Comparison of ENCODE assay signal across 8 mouse cellular contexts in genomic region chr12:73790571-73791108, GRCm38 (mm10).
DNase-seq lines count a peak whose midpoint lies in the region; ATAC-seq and TF ChIP-seq lines count a peak whose summit lies in the region.

No protein-coding gene starts in this region.

- 18% methylated on average over 5 of the region's 5 CpGs for WGBS in heart, embryonic 10.5 days
- WGBS in kidney, postnatal 0 days, result 50% methylated on average over 5 of the region's 5 CpGs
- 68% methylated on average over 5 of the region's 5 CpGs for WGBS in midbrain, postnatal 0 days

- peaks cover 56% of the 10 kb centered on the region for H3K4me1 ChIP-seq in heart, embryonic 10.5 days
- peaks cover 6% of the 10 kb centered on the region; the same call in 1 of the 2 replicates for H3K4me1 ChIP-seq in kidney, postnatal 0 days (replicated peaks; ENCODE audit: insufficient read depth, low read length)
- H3K4me1 ChIP-seq in midbrain, postnatal 0 days (ENCODE audit: insufficient read depth, low read length), result peaks cover 18% of the 10 kb centered on the region

- no peaks in the 10 kb centered on the region for H3K27me3 ChIP-seq in heart, embryonic 10.5 days (ENCODE audit: insufficient read depth, poor library complexity, severe bottlenecking)
- H3K27me3 ChIP-seq in kidney, postnatal 0 days (ENCODE audit: insufficient read depth, low read length), result no peaks in the 10 kb centered on the region
- no peaks in the 10 kb centered on the region for H3K27me3 ChIP-seq in midbrain, postnatal 0 days (ENCODE audit: insufficient read depth, low read length)

- H3K9ac ChIP-seq in kidney, postnatal 0 days (ENCODE audit: low read depth, low read length), result no peak overlapping the region
- H3K9ac ChIP-seq in midbrain, postnatal 0 days (replicated peaks; ENCODE audit: low read length, poor library complexity, severe bottlenecking), result no peak overlapping the region

- 0 out of 2 replicates have a peak overlapping the region, but pooled peaks have one; percentile 18 for H3K4me3 ChIP-seq in heart, embryonic 10.5 days
- no peak overlapping the region for H3K4me3 ChIP-seq in kidney, postnatal 0 days (replicated peaks; ENCODE audit: low read depth, low read length)
- H3K4me3 ChIP-seq in midbrain, postnatal 0 days (ENCODE audit: low read depth, low read length), result no peak overlapping the region
- H3K4me3 ChIP-seq in left cerebral cortex, adult 2 months, result no peak overlapping the region

- DNase-seq in 3134 (ENCODE audit: extremely low read depth, insufficient read length, low spot score), result peak; percentile 77
- peak; percentile 41 for DNase-seq in adrenal gland, postnatal 10 days
- DNase-seq in heart, embryonic 10.5 days (ENCODE audit: low spot score), result no peak
- DNase-seq in kidney, postnatal 0 days (ENCODE audit: low spot score), result peak; percentile 68
- no peak for DNase-seq in natural killer cell, adult 2 months (ENCODE audit: low spot score in 2 of 2)
- DNase-seq in midbrain, postnatal 0 days (ENCODE audit: low spot score), result no peak
- DNase-seq in left cerebral cortex, adult 2 months (ENCODE audit: extremely low spot score in 1 of 2, low spot score in 2 of 2), result no peak

- no peak for ATAC-seq in kidney, postnatal 0 days (replicated peaks; ENCODE audit: low FRiP score, low read depth)
- ATAC-seq in midbrain, postnatal 0 days (ENCODE audit: low FRiP score), result no peak
- no peak for ATAC-seq in megakaryocyte, adult 5-6 weeks (ENCODE audit: poor library complexity, severe bottlenecking)

- H3K9me3 ChIP-seq in heart, embryonic 10.5 days, result no peaks in the 10 kb centered on the region
- no peaks in the 10 kb centered on the region for H3K9me3 ChIP-seq in kidney, postnatal 0 days (replicated peaks; ENCODE audit: low read length)
- no peaks in the 10 kb centered on the region for H3K9me3 ChIP-seq in midbrain, postnatal 0 days (ENCODE audit: low read length)

- intact Hi-C loops in left cerebral cortex, adult 2 months (cut with DNase I), result loop anchor here (5.0 kb wide), 1 partner anchor 117 kb away; no protein-coding TSS in a partner anchor

- H3K4me2 ChIP-seq in kidney, postnatal 0 days (ENCODE audit: low read length), result no peak overlapping the region
- H3K4me2 ChIP-seq in midbrain, postnatal 0 days (ENCODE audit: low read depth, low read length, poor library complexity, severe bottlenecking), result no peak overlapping the region

- no peak for TF ChIP-seq CTCF in kidney, postnatal 0 days (IDR thresholded peaks at IDR 0.05; ENCODE audit: low read depth)
- TF ChIP-seq CTCF in midbrain, postnatal 0 days (IDR thresholded peaks at IDR 0.05), result no peak
- no peak for TF ChIP-seq CTCF in left cerebral cortex, adult 2 months (IDR thresholded peaks at IDR 0.05)

- no peaks in the 10 kb centered on the region for H3K36me3 ChIP-seq in heart, embryonic 10.5 days
- no peaks in the 10 kb centered on the region for H3K36me3 ChIP-seq in kidney, postnatal 0 days (ENCODE audit: insufficient read depth, low read length)
- H3K36me3 ChIP-seq in midbrain, postnatal 0 days (ENCODE audit: insufficient read depth, low read length), result no peaks in the 10 kb centered on the region

- H3K27ac ChIP-seq in heart, embryonic 10.5 days, result peak overlapping the region; percentile 88
- peak overlapping the region; percentile 48 for H3K27ac ChIP-seq in kidney, postnatal 0 days
- H3K27ac ChIP-seq in midbrain, postnatal 0 days (ENCODE audit: low read depth, low read length), result no peak overlapping the region
- H3K27ac ChIP-seq in left cerebral cortex, adult 2 months, result no peak overlapping the region

Comparison
In these comparisons a context has a peak if more than half of its experiments do, and no peak if none do; other contexts are left out.
1. DNase-seq: peak in 3134 (single experiment), adrenal gland, postnatal 10 days (single experiment) and kidney, postnatal 0 days (single experiment); none in heart, embryonic 10.5 days (single experiment), natural killer cell, adult 2 months (0 of 2), midbrain, postnatal 0 days (single experiment) and left cerebral cortex, adult 2 months (0 of 2).
2. H3K27ac ChIP-seq: peak in heart, embryonic 10.5 days (single experiment) and kidney, postnatal 0 days (single experiment); none in midbrain, postnatal 0 days (single experiment) and left cerebral cortex, adult 2 months (single experiment).